Mouse (Mus musculus) liver, embryonic 14.5 days (tissue): ENCODE data around the gene Cnih3.

ENCODE experiments used
- CTCF ChIP-seq: IDR thresholded peaks from 2 replicates; pipeline ENCODE4 v1.5.1; 2016; ENCODE audit warnings: antibody characterized with exemption, low read depth, control low read depth
- EP300 ChIP-seq: IDR thresholded peaks from 2 replicates; pipeline ENCODE4 v1.6.1; 2016; ENCODE audit warnings: antibody characterized with exemption, low read depth

DNA sequence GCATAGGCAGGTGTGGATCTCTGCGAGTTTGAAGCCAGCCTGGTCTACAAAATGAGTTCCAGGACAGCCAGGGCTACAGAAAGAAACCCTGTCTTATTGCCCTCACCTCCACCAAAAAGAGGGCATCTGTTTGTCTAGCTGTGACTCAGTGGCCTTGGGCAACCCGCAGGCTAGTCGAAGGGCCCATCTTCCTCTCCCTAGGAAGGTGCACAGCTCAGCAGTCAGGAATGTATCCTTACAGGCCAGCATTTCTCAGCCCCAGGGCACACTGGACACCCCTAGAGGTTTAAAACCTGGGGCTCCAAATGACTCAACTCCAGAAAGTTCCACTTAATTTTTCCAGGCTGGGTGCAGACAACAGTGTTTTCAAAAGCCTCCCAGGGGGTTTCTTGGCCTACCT lies 73.0 kb downstream of the Cnih3 start:
- TF ChIP-seq EP300 (no peak), CTCF (no peak)
